Mouse (Mus musculus) natural killer cell, adult 2 months (primary cell): Measurements from ENCODE around the gene Tnfrsf14.

Experiments used
- DNase-seq, 2 experiments: peaks; one replicate each; pipeline ENCODE4 v3.0.0; 2022; ENCODE audit warnings: low spot score in 2 of 2

Tnfrsf14 gene

GRCm38 (mm10) chr4:154916662-154917061, 11.7 kb downstream of the Tnfrsf14 start:
- no peak for DNase-seq

- no peak for DNase-seq
Measured at GRCm38 (mm10) chr4:154915286-154915685, 13.1 kb downstream of the Tnfrsf14 start.

- no peak for DNase-seq
Measured at GRCm38 (mm10) chr4:154914707-154915106, 13.7 kb downstream of the Tnfrsf14 start.

GRCm38 (mm10) chr4:154914252-154914651, 14.1 kb downstream of the Tnfrsf14 start:
- DNase-seq, result no peak

- DNase-seq, result no peak
Measured at GRCm38 (mm10) chr4:154913845-154914244, 14.5 kb downstream of the Tnfrsf14 start.

GRCm38 (mm10) chr4:154911644-154912043, 16.7 kb downstream of the Tnfrsf14 start:
- DNase-seq, result no peak

- DNase-seq, result no peak
Measured at GRCm38 (mm10) chr4:154910606-154911522, 17.5 kb downstream of the Tnfrsf14 start.

GRCm38 (mm10) chr4:154908490-154908889, 19.9 kb downstream of the Tnfrsf14 start:
- DNase-seq, result no peak

GRCm38 (mm10) chr4:154907833-154908232, 20.5 kb downstream of the Tnfrsf14 start:
- DNase-seq, result peak; percentile 26 to 57

GRCm38 (mm10) chr4:154904185-154905071, 23.9 kb downstream of the Tnfrsf14 start:
- DNase-seq, result peak; percentile 86 to 87

GRCm38 (mm10) chr4:154902371-154902770, 26.0 kb downstream of the Tnfrsf14 start:
- no peak for DNase-seq

- peak; percentile 67 to 78 for DNase-seq
Measured at GRCm38 (mm10) chr4:154898506-154899446, 29.6 kb downstream of the Tnfrsf14 start, which contains the start of gene Fam213b. TSS of gene Fam213b (minus strand) at chr4:154899135.

GRCm38 (mm10) chr4:154897676-154898465, 30.5 kb downstream of the Tnfrsf14 start:
- DNase-seq, result no peak

GRCm38 (mm10) chr4:154895549-154895948, 32.8 kb downstream of the Tnfrsf14 start:
- DNase-seq, result no peak

GRCm38 (mm10) chr4:154890887-154891286, 37.5 kb downstream of the Tnfrsf14 start:
- DNase-seq, result no peak

GRCm38 (mm10) chr4:154887593-154888250, 40.6 kb downstream of the Tnfrsf14 start:
- no peak for DNase-seq

- no peak for DNase-seq
Measured at GRCm38 (mm10) chr4:154886876-154887592, 41.3 kb downstream of the Tnfrsf14 start.

- DNase-seq, result no peak
Measured at GRCm38 (mm10) chr4:154885416-154885815, 42.9 kb downstream of the Tnfrsf14 start.

- DNase-seq, result no peak
Measured at GRCm38 (mm10) chr4:154882014-154882659, 46.2 kb downstream of the Tnfrsf14 start.
